Mouse (Mus musculus): ENCODE measurements around the gene Inpp5f. TPM values are rescaled to one million over a fixed set of nuclear protein-coding genes. Genes with fewer than 3 reads are reported as not detected.

Inpp5f gene
- polyA plus RNA-seq, 1 experiment from 2014 or later = 115 TPM

GRCm38 (mm10) chr7:128667788-128668187 lies 56.7 kb downstream of the Inpp5f start:
- Histone ChIP-seq H3K27ac (ENCODE audit: low read depth, low read length) (no peak overlapping the region), H3K4me3 (ENCODE audit: low read depth, low read length) (no peak overlapping the region), H3K9me3 (ENCODE audit: control insufficient read depth, low read length) (no peaks in the 10 kb centered on the region; the same call in 1 of the 2 replicates), H3K4me2 (no peak overlapping the region), H3K9ac (ENCODE audit: low read length) (no peak overlapping the region), H3K4me1 (ENCODE audit: control insufficient read depth, insufficient read depth, low read length) (peaks cover 6% of the 10 kb centered on the region), H3K27me3 (ENCODE audit: control insufficient read depth, insufficient read depth, low read length) (no peaks in the 10 kb centered on the region), H3K36me3 (ENCODE audit: control insufficient read depth, insufficient read depth, low read length) (no peaks in the 10 kb centered on the region; the same call in 1 of the 2 replicates)
- ATAC-seq (ENCODE audit: low FRiP score) = no peak
- WGBS = 68% methylated on average over 5 of the region's 5 CpGs
- no peak for DNase-seq (ENCODE audit: low spot score, missing footprints)

DNA sequence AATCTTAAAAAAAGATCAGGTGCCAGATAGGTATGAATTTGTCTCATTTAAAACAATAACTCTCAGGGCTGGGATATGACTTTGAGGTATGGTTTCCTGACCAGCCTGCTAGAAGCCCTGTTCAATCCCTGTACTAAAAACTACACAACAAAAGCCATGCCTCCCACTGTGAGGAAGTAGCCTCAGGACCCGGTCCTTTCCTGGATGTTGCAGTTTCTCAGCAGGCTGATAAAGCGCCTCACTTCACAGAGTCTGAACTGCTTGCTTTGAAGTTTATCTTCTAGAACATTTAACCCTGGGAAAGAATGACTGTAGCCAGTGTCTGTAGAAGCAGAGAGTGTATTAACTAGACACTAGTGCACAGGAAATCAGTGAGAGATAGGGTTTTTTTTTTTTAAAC lies 57.7 kb downstream of the Inpp5f start:
- no peak for ATAC-seq (ENCODE audit: low FRiP score)
- Histone ChIP-seq H3K9me3 (ENCODE audit: control insufficient read depth, low read length) (no peaks in the 10 kb centered on the region; the same call in 1 of the 2 replicates), H3K4me3 (ENCODE audit: low read depth, low read length) (no peak overlapping the region), H3K27me3 (ENCODE audit: control insufficient read depth, insufficient read depth, low read length) (no peaks in the 10 kb centered on the region), H3K9ac (ENCODE audit: low read length) (no peak overlapping the region), H3K36me3 (ENCODE audit: control insufficient read depth, insufficient read depth, low read length) (no peaks in the 10 kb centered on the region; the same call in 1 of the 2 replicates), H3K4me1 (ENCODE audit: control insufficient read depth, insufficient read depth, low read length) (peaks cover 14% of the 10 kb centered on the region), H3K4me2 (no peak overlapping the region), H3K27ac (ENCODE audit: low read depth, low read length) (no peak overlapping the region)
- DNase-seq (ENCODE audit: low spot score, missing footprints) = no peak
- WGBS = 35% methylated on average over 2 of the region's 2 CpGs

- Histone ChIP-seq H3K36me3 (ENCODE audit: control insufficient read depth, insufficient read depth, low read length) (no peaks in the 10 kb centered on the region), H3K4me1 (ENCODE audit: control insufficient read depth, insufficient read depth, low read length) (peaks cover 14% of the 10 kb centered on the region), H3K4me2 (peak overlapping the region; percentile 33), H3K9me3 (ENCODE audit: control insufficient read depth, low read length) (no peaks in the 10 kb centered on the region), H3K27ac (ENCODE audit: low read depth, low read length) (peak overlapping the region; percentile 81), H3K4me3 (ENCODE audit: low read depth, low read length) (no peak overlapping the region), H3K27me3 (ENCODE audit: control insufficient read depth, insufficient read depth, low read length) (no peaks in the 10 kb centered on the region), H3K9ac (ENCODE audit: low read length) (peak overlapping the region; percentile 49; the same call in 1 of the 2 replicates)
- WGBS = 10% methylated on average over 8 of the region's 8 CpGs
- DNase-seq (ENCODE audit: low spot score, missing footprints) = peak; percentile 88
- ATAC-seq (ENCODE audit: low FRiP score) = peak; percentile 76
These were observed 60.8 kb downstream of the Inpp5f start for GRCm38 (mm10) chr7:128671952-128672351.

- no peaks in the 10 kb centered on the region for H3K36me3 ChIP-seq (ENCODE audit: control insufficient read depth, insufficient read depth, low read length)
- WGBS = 8% methylated on average over 15 of the region's 15 CpGs
- no peak overlapping the region for H3K4me3 ChIP-seq (ENCODE audit: low read depth, low read length)
- peak; percentile 81 for ATAC-seq (ENCODE audit: low FRiP score)
- H3K9ac ChIP-seq (ENCODE audit: low read length) = peak overlapping the region; percentile 49
- peak overlapping the region; percentile 81 for H3K27ac ChIP-seq (ENCODE audit: low read depth, low read length)
- peaks cover 14% of the 10 kb centered on the region for H3K4me1 ChIP-seq (ENCODE audit: control insufficient read depth, insufficient read depth, low read length)
- peak overlapping the region; percentile 33 for H3K4me2 ChIP-seq
- H3K27me3 ChIP-seq (ENCODE audit: control insufficient read depth, insufficient read depth, low read length) = no peaks in the 10 kb centered on the region
- no peaks in the 10 kb centered on the region for H3K9me3 ChIP-seq (ENCODE audit: control insufficient read depth, low read length)
- DNase-seq (ENCODE audit: low spot score, missing footprints) = peak; percentile 92
These were observed 61.4 kb downstream of the Inpp5f start for GRCm38 (mm10) chr7:128672408-128673010.

DNA sequence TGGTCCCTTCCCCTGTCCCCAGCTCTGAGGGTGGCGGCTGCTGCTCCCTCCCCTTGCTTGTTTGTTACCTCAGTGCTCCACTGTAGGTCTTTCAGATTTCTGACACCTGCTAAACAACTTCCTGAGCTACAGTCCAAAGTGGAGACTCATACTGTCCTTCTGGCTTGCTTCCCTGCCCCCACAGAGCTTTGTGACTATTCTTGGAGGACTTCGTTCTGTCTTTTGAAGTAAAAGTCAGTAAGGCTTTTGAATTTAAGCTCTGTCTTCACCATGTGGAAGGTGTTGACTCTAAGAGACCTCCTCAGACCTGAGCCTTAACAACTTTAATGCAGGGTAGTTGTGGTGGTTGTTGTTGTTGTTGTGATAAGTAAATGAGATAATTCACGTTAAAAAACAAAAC lies 67.4 kb downstream of the Inpp5f start:
- no peak for DNase-seq (ENCODE audit: low spot score, missing footprints)
- 65% methylated on average over 3 of the region's 3 CpGs for WGBS
- Histone ChIP-seq H3K4me3 (ENCODE audit: low read depth, low read length) (no peak overlapping the region), H3K4me1 (ENCODE audit: control insufficient read depth, insufficient read depth, low read length) (peaks cover under 1% of the 10 kb centered on the region; the same call in 1 of the 2 replicates), H3K4me2 (no peak overlapping the region), H3K36me3 (ENCODE audit: control insufficient read depth, insufficient read depth, low read length) (no peaks in the 10 kb centered on the region), H3K27me3 (ENCODE audit: control insufficient read depth, insufficient read depth, low read length) (no peaks in the 10 kb centered on the region), H3K9ac (ENCODE audit: low read length) (no peak overlapping the region), H3K27ac (ENCODE audit: low read depth, low read length) (no peak overlapping the region), H3K9me3 (ENCODE audit: control insufficient read depth, low read length) (no peaks in the 10 kb centered on the region)
- ATAC-seq (ENCODE audit: low FRiP score) = no peak

- peaks cover 8% of the 10 kb centered on the region for H3K4me1 ChIP-seq (ENCODE audit: control insufficient read depth, insufficient read depth, low read length)
- H3K27me3 ChIP-seq (ENCODE audit: control insufficient read depth, insufficient read depth, low read length) = no peaks in the 10 kb centered on the region
- H3K4me2 ChIP-seq = peak overlapping the region; percentile 41
- WGBS = 48% methylated on average over 56 of the region's 56 CpGs
- H3K4me3 ChIP-seq (ENCODE audit: low read depth, low read length) = peak overlapping the region; percentile 44
- H3K9me3 ChIP-seq (ENCODE audit: control insufficient read depth, low read length) = peaks cover 5% of the 10 kb centered on the region
- H3K27ac ChIP-seq (ENCODE audit: low read depth, low read length) = peak overlapping the region; percentile 74
- peak overlapping the region; percentile 53 for H3K9ac ChIP-seq (ENCODE audit: low read length)
- H3K36me3 ChIP-seq (ENCODE audit: control insufficient read depth, insufficient read depth, low read length) = peaks cover 5% of the 10 kb centered on the region; the same call in 1 of the 2 replicates
- DNase-seq (ENCODE audit: low spot score, missing footprints) (peak; percentile 97), ATAC-seq (ENCODE audit: low FRiP score) (peak; percentile 86)
These were observed 76.9 kb downstream of the Inpp5f start for GRCm38 (mm10) chr7:128687821-128688564.

GRCm38 (mm10) chr7:128689347-128689746 lies 78.2 kb downstream of the Inpp5f start:
- DNase-seq (ENCODE audit: low spot score, missing footprints) = no peak
- ATAC-seq (ENCODE audit: low FRiP score) = no peak
- peaks cover 8% of the 10 kb centered on the region for H3K4me1 ChIP-seq (ENCODE audit: control insufficient read depth, insufficient read depth, low read length)
- peaks cover 5% of the 10 kb centered on the region for H3K9me3 ChIP-seq (ENCODE audit: control insufficient read depth, low read length)
- peak overlapping the region; percentile 53; the same call in 1 of the 2 replicates for H3K9ac ChIP-seq (ENCODE audit: low read length)
- H3K4me2 ChIP-seq = peak overlapping the region; percentile 41
- H3K27me3 ChIP-seq (ENCODE audit: control insufficient read depth, insufficient read depth, low read length) = no peaks in the 10 kb centered on the region
- WGBS = 62% methylated on average over 8 of the region's 8 CpGs
- H3K4me3 ChIP-seq (ENCODE audit: low read depth, low read length) = peak overlapping the region; percentile 44
- H3K27ac ChIP-seq (ENCODE audit: low read depth, low read length) = no peak overlapping the region
- H3K36me3 ChIP-seq (ENCODE audit: control insufficient read depth, insufficient read depth, low read length) = peaks cover 5% of the 10 kb centered on the region; the same call in 1 of the 2 replicates

DNA sequence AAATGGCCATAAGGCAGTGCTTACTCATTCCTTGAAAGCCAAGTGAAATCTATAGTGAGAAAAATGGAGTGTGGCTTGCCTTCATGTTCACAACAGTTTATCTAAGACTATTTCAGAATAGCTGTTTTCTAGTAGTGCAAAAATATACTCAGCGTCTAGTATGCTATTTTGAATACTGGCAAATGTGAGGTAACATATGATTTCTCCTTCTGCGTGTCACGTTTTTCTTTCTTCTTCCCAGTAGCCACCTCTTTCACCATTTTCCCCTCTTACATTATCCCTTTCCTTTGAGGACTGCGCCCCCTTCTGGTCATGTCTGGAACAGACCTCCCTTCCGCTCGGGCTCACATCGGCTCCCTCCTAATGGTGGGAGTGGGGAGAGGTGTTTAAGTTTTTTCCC lies 78.9 kb downstream of the Inpp5f start:
- no peak overlapping the region; the same call in 1 of the 2 replicates for H3K27ac ChIP-seq (ENCODE audit: low read depth, low read length)
- peaks cover 5% of the 10 kb centered on the region for H3K9me3 ChIP-seq (ENCODE audit: control insufficient read depth, low read length)
- no peaks in the 10 kb centered on the region for H3K27me3 ChIP-seq (ENCODE audit: control insufficient read depth, insufficient read depth, low read length)
- peak overlapping the region; percentile 41; the same call in 1 of the 2 replicates for H3K4me2 ChIP-seq
- peak overlapping the region; percentile 53 for H3K9ac ChIP-seq (ENCODE audit: low read length)
- peak; percentile 99 for DNase-seq (ENCODE audit: low spot score, missing footprints)
- peak; percentile 66 for ATAC-seq (ENCODE audit: low FRiP score)
- WGBS = 12% methylated on average over 7 of the region's 7 CpGs
- peaks cover 8% of the 10 kb centered on the region for H3K4me1 ChIP-seq (ENCODE audit: control insufficient read depth, insufficient read depth, low read length)
- H3K4me3 ChIP-seq (ENCODE audit: low read depth, low read length) = peak overlapping the region; percentile 44
- peaks cover 10% of the 10 kb centered on the region for H3K36me3 ChIP-seq (ENCODE audit: control insufficient read depth, insufficient read depth, low read length)

DNA sequence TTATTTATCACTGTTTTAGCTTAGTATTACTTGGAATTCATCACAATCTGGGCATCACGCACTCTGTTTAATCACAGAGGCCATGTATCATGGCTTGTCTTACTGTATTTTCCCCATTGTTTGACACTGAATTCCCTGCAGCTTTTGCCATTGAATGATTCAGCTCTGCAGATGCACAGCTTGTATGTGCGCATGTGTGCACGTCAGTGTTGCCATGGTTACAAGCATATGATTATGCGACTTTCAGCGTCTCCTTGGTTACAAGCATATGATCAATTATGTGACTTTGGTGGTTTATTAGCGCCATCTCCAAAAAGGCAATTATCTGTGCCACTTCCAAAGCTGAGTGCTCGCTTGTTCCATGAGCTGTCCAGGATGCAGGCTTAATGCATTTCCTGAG lies 79.7 kb downstream of the Inpp5f start:
- Histone ChIP-seq H3K27me3 (ENCODE audit: control insufficient read depth, insufficient read depth, low read length) (no peaks in the 10 kb centered on the region), H3K4me1 (ENCODE audit: control insufficient read depth, insufficient read depth, low read length) (peaks cover 8% of the 10 kb centered on the region), H3K4me2 (peak overlapping the region; percentile 41), H3K9ac (ENCODE audit: low read length) (peak overlapping the region; percentile 53), H3K4me3 (ENCODE audit: low read depth, low read length) (peak overlapping the region; percentile 44), H3K36me3 (ENCODE audit: control insufficient read depth, insufficient read depth, low read length) (peaks cover 10% of the 10 kb centered on the region), H3K27ac (ENCODE audit: low read depth, low read length) (peak overlapping the region; percentile 64; the same call in 1 of the 2 replicates), H3K9me3 (ENCODE audit: control insufficient read depth, low read length) (peaks cover 5% of the 10 kb centered on the region)
- peak; percentile 49; the same call in 1 of the 2 replicates for ATAC-seq (ENCODE audit: low FRiP score)
- 57% methylated on average over 7 of the region's 7 CpGs for WGBS
- peak; percentile 91 for DNase-seq (ENCODE audit: low spot score, missing footprints)
